Mouse (Mus musculus) CH12.LX (cell line): ENCODE results near the gene Rasl10b.

ENCODE experiments used
- EP300 ChIP-seq: IDR thresholded peaks from 2 replicates; pipeline ENCODE4 v1.6.1; 2011; ENCODE audit warnings: low read length, improper control_type of control experiment
- HCFC1 ChIP-seq: IDR thresholded peaks from 2 replicates; pipeline ENCODE4 v1.6.1; 2012; ENCODE audit warnings: low read depth, mild to moderate bottlenecking, inconsistent platforms, low read length, improper control_type of control experiment
- NELFE ChIP-seq: IDR thresholded peaks from 2 replicates; pipeline ENCODE4 v1.6.1; 2011; ENCODE audit warnings: low read depth, low read length, improper control_type of control experiment
- POLR2A ChIP-seq: IDR thresholded peaks from 2 replicates; pipeline ENCODE4 v1.6.1; 2011; ENCODE audit warnings: low read depth, mild to moderate bottlenecking, improper control_type of control experiment, low read length

DNA sequence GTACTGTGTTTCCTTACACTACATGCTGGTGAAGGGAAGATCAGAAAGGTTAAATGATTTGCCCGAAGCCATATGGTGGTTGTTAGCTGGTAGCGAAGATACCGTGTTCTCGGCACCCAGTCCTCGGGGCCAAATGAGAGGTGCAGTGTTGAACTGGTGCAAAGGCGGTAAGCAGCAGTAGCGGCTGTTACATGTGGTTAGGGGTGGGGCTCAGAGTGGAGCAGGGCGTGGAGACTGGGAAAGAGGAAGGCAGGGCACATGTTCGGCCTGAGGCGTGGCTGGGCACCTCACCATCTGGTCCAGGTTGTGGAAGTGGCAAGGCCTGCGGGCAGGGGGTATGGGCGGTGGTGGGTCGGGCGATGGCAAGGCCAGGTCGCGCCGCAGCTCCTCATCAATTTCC, 18.0 kb downstream of the Rasl10b start:
- TF ChIP-seq POLR2A (peak; percentile 36; the same call in 1 of the 2 replicates), HCFC1 (no peak), EP300 (no peak), NELFE (no peak)
